Comparison of ENCODE assay signal across 8 mouse cellular contexts in the genomic region with DNA sequence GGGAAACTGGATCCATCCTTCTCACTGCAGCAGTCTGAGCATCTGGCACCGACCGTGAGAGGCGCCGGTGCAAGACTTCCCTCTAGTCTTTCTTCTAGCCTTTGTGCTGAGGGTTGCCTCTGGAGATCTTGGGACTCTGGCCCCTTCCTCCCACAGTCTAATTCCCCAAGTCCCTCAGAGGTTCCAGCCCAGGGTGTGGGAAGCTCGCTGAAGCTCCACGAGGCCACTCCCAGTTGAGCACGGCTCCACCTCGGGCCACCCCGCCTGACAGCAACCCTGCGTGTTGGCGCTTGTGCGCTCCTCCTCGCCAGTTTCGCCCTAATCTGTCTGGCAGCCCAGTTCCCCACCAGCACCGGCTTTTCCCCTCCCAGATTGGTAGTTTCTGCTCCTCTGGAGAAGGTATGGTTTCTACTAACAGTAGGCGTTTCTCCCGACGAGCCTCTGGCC. TPM values are rescaled to one million over a fixed set of nuclear protein-coding genes. Genes with fewer than 3 reads are reported as not detected.
DNase-seq lines count a peak whose midpoint lies in the region; ATAC-seq and TF ChIP-seq lines count a peak whose summit lies in the region.

No protein-coding gene starts in this region.

- peak overlapping the region; percentile 69 for H3K4me2 ChIP-seq in hindbrain, embryonic 11.5 days (replicated peaks; ENCODE audit: low read depth, low read length)
- peak overlapping the region; percentile 76 for H3K4me2 ChIP-seq in lung, embryonic 14.5 days

- peak overlapping the region; percentile 93 for H3K27ac ChIP-seq in hindbrain, embryonic 11.5 days (ENCODE audit: low read depth, low read length)
- peak overlapping the region; percentile 92 for H3K27ac ChIP-seq in lung, embryonic 14.5 days (ENCODE audit: low read depth)
- H3K27ac ChIP-seq in olfactory bulb, adult 2 months (ENCODE audit: insufficient read depth, low read depth, low read length): peak overlapping the region; percentile 93

- peak; percentile 50; the same call in 1 of the 2 replicates for TF ChIP-seq POLR2A in olfactory bulb, adult 2 months (IDR thresholded peaks at IDR 0.05; ENCODE audit: insufficient read depth, low read depth, low read length)

- H3K9ac ChIP-seq in hindbrain, embryonic 11.5 days (ENCODE audit: low read depth, low read length): peak overlapping the region; percentile 94
- H3K9ac ChIP-seq in lung, embryonic 14.5 days: peak overlapping the region; percentile 75

- H3K4me3 ChIP-seq in hindbrain, embryonic 11.5 days (ENCODE audit: low read depth, low read length): peak overlapping the region; percentile 80
- peak overlapping the region; percentile 87 for H3K4me3 ChIP-seq in lung, embryonic 14.5 days (ENCODE audit: low read depth, low read length)
- H3K4me3 ChIP-seq in olfactory bulb, adult 2 months (ENCODE audit: insufficient read depth, low read depth, low read length): peak overlapping the region; percentile 75

- DNase-seq in NIH3T3 (ENCODE audit: low read depth): peak; percentile 79
- DNase-seq in cerebellum, postnatal 10 days: peak; percentile 84 to 89
- peak; percentile 64 to 68 for DNase-seq in frontal cortex, postnatal 25 days (ENCODE audit: low spot score in 2 of 2)
- peak; percentile 73 for DNase-seq in hindbrain, embryonic 11.5 days (ENCODE audit: low spot score)
- DNase-seq in layer of hippocampus, postnatal 10 days (ENCODE audit: low spot score in 2 of 2): peak; percentile 72 to 81
- DNase-seq in lung, embryonic 14.5 days: peak; percentile 84
- DNase-seq in thymus, postnatal 25 days: peak; percentile 12

- peak; percentile 60 for ATAC-seq in hindbrain, embryonic 11.5 days (ENCODE audit: low FRiP score)
- peak; percentile 60 for ATAC-seq in lung, embryonic 14.5 days (ENCODE audit: insufficient read depth)

- no peak for TF ChIP-seq CTCF in lung, embryonic 14.5 days (IDR thresholded peaks at IDR 0.05; ENCODE audit: low read depth)
- TF ChIP-seq CTCF in olfactory bulb, adult 2 months (IDR thresholded peaks at IDR 0.05; ENCODE audit: insufficient read depth, low read depth, low read length): no peak

- H3K36me3 ChIP-seq in hindbrain, embryonic 11.5 days (ENCODE audit: control insufficient read depth, insufficient read depth, low read length): 0 out of 2 replicates have a peak, but pooled peaks cover 3% of the 10 kb centered on the region
- H3K36me3 ChIP-seq in lung, embryonic 14.5 days (ENCODE audit: insufficient read depth): peaks cover 10% of the 10 kb centered on the region; the same call in 1 of the 2 replicates

- H3K4me1 ChIP-seq in hindbrain, embryonic 11.5 days (replicated peaks; ENCODE audit: control insufficient read depth, insufficient read depth, low read length): peaks cover 4% of the 10 kb centered on the region; the same call in 1 of the 2 replicates
- peaks cover 28% of the 10 kb centered on the region for H3K4me1 ChIP-seq in lung, embryonic 14.5 days (ENCODE audit: insufficient read depth)
- H3K4me1 ChIP-seq in olfactory bulb, adult 2 months (ENCODE audit: control insufficient read depth, insufficient read depth, low read length): 0 out of 2 replicates have a peak, but pooled peaks cover 2% of the 10 kb centered on the region

- under 1% methylated on average over 18 of the region's 18 CpGs for WGBS in hindbrain, embryonic 11.5 days
- WGBS in lung, embryonic 14.5 days: 0% methylated on average over 18 of the region's 18 CpGs
- WGBS in olfactory bulb, adult 2 months: 0% methylated on average over 18 of the region's 18 CpGs

- H3K9me3 ChIP-seq in hindbrain, embryonic 11.5 days (ENCODE audit: control insufficient read depth, low read length): no peaks in the 10 kb centered on the region
- no peaks in the 10 kb centered on the region for H3K9me3 ChIP-seq in lung, embryonic 14.5 days (ENCODE audit: low read depth, low read length)

- no peaks in the 10 kb centered on the region for H3K27me3 ChIP-seq in hindbrain, embryonic 11.5 days (ENCODE audit: control insufficient read depth, insufficient read depth, low read length)
- no peaks in the 10 kb centered on the region for H3K27me3 ChIP-seq in lung, embryonic 14.5 days (ENCODE audit: insufficient read depth, low read length)

RNA-seq across cellular contexts. Expression of gene Rnd3, which starts 2.0 kb away (rescaled TPM):
- polyA plus RNA-seq in hindbrain, embryonic 11.5 days (2014; fragmentation: Nextera tagmentation; extraction: Ambion mirVana): 357 and 383 TPM in 2 replicates
- total RNA-seq in layer of hippocampus, postnatal 10 days (2021): 10 to 100 TPM; 26.3 to 27.8 TPM
- polyA plus RNA-seq in lung, embryonic 14.5 days (2014; fragmentation: Nextera tagmentation; extraction: Ambion mirVana): 69.4 and 69.5 TPM in 2 replicates
- polyA plus RNA-seq in olfactory bulb, adult 2 months (2012; ENCODE audit: insufficient read depth, insufficient read length, low replicate concordance, missing spikeins): not detected in 2 replicates

Comparison
In these comparisons a context has a peak if more than half of its experiments do, and no peak if none do; other contexts are left out.
1. Peak in every context shown above with its lines: DNase-seq, ATAC-seq, H3K4me3 ChIP-seq and H3K27ac ChIP-seq.
2. DNase-seq: peak in every context shown above with its lines; median percentile 86 in cerebellum, postnatal 10 days; 84 in lung, embryonic 14.5 days; 79 in NIH3T3; 76 in layer of hippocampus, postnatal 10 days; 73 in hindbrain, embryonic 11.5 days; 66 in frontal cortex, postnatal 25 days; 12 in thymus, postnatal 25 days.